Mouse (Mus musculus) adrenal gland, postnatal 14 days (tissue): ENCODE data around the gene Lrch1. TPM values are rescaled to one million over a fixed set of nuclear protein-coding genes. Genes with fewer than 3 reads are reported as not detected.

Experiments
- DNase-seq: peaks from one replicate; pipeline ENCODE4 v3.0.0; 2021; ENCODE audit warnings: mixed read lengths
- total RNA-seq: library from RNA; stranded (reverse); gene quantifications from 2 replicates; pipeline ENCODE4 v1.2.3, GENCODE M21; 2021

Gene Lrch1
- total RNA-seq, 1 experiment from 2014 or later = 14.6 TPM

DNA sequence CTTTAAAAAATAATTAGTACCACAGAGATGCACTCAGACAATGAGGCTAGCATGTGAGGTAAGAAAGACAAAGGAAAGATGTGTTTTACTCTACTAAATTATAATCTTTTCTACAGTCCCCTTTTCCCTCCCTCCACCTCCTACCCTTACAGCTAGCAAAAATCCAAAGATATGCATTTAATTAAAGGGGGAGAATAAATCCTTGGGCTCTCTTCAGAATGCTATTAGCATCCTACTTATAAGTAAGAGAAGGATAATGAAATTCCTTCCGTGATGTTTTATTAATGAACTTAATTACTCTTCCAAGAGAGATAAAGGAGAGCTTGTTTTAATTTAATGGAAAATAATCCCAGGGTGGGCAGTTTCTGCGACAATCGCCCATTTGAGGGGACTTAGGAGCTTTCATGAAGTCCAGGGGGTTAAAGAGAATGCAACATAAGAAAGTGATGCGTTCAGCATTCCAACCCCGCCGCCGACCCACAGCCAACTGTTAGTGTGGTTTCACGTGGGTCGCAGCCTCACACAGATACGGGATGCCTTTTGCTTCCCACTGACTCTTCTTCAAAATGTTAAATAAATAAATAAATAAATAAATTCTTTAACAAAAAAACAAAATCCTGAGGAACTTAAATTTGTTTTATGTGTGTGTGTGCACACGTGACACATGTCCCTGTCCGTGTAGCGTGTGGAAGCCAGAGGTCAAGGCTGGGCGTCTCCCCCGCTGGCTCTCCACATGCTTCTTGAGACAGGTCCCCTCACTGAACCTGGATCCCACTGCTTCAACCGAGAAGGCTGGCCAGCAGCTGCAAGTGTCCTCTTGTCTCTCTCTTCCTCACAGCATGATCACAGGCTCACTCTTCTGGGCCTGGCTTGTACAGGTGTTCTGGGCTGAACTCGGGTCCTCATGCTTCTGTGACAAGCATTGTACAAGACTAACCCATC lies 132.6 kb downstream of the Lrch1 start:
- no peak for DNase-seq

DNA sequence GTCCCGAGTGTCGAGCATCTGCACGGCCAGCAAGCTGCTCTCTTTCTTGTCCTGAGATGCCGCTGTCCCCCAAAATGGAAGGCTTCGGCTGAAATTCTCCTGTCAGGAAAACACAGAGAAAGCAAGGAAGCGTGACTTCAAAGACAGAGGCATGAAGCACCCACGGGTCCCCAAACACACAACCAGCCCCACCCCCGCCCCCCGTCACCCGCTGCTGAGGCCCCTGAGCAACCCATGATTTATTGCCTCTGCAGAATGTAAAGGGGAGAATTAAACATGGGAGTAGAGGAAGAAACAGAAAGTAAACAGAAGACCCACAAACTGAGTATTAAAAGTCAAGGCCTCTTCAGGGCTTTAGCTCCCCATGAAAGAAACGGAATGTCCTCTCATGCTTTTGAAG lies 136.1 kb downstream of the Lrch1 start:
- peak; percentile 13 for DNase-seq

DNA sequence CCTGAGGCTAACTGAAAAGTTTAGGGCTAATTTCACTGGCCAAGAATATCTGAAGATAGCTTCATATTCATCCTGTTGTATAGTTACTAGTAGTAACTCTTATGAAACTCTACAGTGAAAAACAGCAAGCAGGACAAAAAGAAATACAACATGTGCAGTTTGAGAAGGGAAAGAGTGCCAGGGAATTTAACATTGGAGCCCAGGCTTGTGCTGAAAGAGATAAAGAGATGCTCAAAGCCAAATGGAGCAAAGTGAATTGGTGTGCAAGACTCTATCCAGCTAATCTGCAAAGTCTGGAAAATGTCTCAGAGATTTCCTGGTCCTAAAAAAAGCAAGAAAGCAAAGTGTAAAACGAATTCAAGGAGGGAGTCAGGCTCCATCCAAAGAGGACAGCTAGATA lies 145.7 kb downstream of the Lrch1 start:
- no peak for DNase-seq

DNA sequence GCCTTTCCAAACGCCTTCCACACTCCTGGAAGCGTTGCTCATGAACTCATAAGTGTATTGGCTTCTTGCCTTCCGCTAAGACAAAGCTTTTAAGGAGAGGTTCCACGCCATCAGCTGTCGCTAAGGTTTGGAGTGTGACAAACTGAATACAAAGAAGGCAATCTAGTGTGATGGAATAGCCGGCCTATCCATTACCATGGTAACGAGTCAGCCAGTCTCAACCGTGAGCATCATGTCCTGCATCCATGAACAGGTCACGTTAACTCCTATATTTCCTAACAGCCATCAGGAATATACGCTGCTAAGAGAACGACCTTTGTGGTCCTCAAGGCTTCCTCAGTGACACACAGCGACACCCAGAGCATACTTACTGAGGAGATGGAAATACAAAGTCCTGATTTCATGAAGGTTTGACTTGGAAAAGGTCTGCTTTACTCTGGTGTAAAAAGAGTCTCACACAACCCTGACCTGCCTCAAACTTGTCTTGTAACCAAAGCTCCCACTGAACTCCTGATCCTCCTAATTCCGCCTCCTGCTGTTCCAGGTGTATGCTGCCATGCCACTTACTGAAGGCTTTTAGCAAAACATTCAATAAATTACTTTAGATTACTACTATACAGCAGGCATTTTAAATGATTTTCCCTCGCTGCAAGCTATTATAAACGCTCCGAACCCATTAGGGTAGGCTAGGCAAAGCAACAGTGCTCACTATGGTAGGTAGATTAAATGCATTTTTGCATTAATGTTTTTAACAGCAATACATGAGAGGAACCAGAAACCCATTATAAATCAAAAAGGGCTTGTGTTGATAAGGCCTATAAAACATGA lies 149.4 kb downstream of the Lrch1 start:
- no peak for DNase-seq

DNA sequence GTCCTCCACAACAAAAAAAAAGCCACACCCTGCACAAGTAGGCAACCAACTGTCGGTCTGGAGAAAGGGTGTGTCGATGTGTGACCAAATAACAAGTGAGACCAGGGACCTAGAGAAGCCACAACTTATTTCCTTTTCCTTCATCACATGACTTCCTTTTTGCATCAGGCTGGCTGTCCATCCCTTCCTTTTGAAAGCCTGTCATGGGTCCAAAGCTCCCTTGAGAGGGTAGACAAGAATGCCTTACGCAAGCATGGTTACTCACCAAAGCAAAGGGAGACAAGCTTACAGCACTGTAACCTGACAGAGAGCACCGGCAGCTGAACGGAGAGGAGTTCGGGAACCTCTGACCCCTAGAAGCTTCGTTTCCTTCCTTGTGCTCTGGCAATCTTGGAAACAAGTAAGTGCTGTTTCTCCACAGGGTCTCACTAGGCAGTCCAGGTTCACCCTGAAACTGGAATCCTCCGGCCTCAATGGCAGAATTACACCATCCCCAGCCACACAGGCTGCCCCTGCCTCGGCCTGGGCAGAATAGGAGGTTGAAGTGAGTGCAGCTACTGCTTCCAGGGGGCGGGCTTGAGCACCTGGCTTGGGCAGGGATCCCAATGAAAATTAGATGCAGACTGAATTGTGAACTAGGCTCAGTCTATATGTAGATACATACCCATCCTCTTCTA lies 150.2 kb downstream of the Lrch1 start:
- peak; percentile 11 for DNase-seq

DNA sequence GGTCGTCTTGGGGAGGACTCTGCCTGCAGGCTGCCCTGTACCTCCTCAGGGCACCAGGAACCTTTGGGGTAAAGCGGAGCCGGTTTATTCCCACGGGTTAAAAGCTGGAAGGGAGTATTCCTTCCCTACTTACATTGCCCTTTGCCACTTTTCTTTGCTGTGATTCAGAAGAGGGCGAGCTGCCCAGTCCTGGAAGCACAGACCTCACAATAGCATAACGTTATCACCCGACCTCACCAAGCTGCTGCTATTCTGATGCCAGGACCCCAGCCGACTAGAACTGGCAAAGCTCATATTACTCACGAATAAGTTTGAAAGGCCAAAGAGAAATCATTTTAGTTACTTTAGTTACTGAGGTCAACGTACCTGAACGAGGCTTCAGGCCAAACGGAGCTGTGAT lies 152.7 kb downstream of the Lrch1 start:
- DNase-seq = no peak

DNA sequence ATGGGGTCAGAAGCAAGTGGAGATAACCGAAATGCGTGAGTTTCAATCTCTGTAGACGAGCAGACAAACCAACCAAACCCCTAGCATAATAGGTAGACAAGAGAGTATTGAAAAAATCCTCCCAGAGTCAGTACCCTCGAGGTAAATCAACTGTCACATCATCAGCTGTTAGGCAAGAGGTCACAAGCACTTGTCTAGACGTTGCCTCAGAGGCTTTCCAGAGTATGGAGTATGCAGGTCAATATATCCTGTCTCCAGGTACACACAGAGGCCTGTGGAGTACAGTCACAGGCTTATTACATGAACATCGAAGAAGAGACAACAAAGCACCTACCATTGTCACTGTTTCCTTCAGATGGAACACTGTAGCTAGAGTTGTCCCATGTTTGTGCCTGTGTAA lies 154.9 kb downstream of the Lrch1 start:
- no peak for DNase-seq

DNA sequence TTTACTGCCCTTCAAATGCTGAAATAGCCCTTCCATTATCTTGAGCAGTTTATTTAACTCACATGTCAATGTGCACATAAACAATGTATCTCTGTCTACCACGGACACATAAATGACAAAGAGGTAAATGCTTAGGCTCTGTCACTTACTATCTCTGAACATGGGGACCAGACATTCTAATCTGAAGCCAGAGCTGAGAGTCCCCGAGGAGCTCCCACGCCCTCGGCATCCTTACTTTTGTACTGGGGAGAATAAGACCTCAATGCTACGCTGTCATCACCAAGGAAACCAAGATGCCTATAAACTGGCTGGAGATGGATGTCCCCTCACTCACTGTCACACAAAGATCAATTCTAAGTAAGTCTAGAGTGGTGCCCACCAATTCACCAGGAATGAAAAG lies 157.1 kb downstream of the Lrch1 start:
- DNase-seq = no peak

DNA sequence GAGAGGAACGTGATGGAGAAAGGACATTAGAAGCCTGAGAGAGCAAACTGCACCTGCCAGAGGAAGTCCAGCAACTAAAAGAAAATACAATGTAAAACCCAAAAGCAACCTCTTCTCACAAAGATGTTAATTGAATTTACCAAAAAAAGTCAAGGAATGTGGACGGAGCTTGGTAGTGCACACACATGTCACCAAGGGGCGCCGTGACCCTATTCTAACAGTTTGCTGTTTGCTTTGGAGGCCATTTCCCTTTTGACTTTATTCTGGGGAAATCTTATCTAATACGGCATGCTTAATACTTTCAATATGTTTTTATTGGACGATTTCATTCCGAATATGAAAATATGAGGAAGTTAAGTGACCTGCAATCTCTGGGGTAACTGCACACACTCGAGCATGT lies 158.9 kb downstream of the Lrch1 start:
- DNase-seq = peak; percentile 23

DNA sequence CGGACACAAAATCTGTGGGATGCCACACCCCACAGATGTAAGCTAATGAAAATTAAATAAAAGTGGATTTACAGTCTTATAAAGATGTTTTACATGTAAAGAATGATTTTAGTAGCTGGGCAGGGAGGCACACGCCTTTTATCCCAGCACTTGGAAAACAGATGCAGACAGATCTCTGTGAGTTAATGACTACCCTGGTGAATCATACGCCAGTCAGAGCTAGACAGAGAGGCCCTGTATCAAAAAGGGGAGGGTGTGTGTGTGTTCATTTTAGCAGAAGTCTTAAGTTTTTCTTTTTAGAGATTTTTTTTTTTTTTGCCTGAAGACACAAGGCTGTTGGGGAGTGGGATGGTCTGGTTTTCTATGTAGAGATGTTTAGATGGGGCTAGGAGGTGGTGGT lies 160.0 kb downstream of the Lrch1 start:
- DNase-seq = no peak

DNA sequence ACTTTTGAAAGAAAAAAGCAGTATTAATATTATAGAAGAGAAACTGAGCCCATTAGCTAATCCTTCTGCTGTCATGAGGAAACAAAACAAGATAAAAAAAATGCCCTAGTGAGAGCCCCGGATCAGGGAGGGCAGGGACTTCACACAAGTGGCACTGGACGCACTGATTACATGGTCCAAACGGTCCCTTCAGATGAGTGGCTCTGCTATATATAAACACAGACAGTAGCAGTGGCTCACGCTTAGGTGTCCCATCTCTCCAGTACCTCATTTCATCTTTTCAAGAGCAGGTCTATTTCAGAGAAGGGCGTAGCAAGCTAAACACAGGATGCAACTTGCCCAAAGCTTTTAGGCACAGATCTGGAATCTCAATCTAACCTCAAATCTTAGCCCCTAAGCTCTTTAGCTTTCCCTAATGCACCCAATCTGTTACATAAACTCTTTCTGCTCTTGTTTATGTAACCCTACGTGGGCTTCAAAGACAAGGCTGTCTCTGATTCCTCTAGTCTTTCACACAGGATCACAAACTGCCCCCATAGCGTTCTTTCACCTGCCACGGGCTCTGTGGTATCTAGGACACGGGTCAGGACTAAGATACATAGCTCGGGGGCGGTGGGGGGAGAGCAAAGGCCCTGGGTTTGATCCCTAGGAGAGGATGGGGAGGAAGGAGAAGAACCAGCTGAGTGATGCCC lies 163.3 kb downstream of the Lrch1 start:
- no peak for DNase-seq

DNA sequence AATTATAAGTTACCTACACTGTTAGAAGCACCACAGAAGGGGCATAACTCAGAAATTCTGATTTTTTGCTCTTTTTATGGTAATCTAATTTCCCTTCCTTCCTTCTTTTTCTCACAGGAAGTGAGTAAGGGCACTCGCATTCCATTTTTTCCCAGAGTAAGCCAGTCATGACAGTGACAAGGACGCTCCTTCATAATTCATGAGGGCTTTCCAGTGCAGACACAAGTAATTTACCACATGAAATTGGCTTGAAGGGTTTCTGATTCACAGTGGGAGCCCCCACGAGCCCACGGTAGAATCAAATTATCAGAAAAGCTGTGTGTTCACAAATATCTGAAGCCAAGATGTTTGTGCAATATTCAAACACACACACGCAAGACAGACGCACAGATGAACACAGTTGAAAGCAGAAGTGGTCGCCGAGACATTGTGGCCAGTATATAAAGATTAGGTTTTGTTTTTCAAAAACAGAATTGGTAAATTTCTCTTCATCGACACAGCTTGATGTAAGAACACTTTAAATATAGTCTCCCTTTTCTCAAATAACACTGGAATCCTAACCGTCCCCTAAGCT lies 173.5 kb downstream of the Lrch1 start:
- DNase-seq = no peak

DNA sequence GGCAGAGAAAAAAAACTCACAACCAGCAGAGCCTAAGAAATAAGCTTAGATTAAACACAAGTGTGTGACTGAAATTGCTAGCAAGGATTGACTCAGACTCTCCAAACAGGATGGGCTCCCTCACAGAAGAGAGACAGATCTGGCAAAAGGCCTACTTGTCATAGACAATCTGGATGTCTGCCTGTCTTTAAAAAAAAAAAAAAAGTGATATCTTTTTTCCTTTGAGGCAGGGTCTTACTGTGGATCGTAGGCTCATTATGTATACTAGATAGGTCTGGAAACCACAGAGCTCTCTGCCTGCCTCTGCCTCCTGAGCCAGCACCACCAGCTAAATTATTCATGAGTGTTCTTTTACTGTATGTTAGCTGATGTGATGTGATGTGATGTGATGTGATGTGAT lies 179.8 kb downstream of the Lrch1 start:
- no peak for DNase-seq

DNA sequence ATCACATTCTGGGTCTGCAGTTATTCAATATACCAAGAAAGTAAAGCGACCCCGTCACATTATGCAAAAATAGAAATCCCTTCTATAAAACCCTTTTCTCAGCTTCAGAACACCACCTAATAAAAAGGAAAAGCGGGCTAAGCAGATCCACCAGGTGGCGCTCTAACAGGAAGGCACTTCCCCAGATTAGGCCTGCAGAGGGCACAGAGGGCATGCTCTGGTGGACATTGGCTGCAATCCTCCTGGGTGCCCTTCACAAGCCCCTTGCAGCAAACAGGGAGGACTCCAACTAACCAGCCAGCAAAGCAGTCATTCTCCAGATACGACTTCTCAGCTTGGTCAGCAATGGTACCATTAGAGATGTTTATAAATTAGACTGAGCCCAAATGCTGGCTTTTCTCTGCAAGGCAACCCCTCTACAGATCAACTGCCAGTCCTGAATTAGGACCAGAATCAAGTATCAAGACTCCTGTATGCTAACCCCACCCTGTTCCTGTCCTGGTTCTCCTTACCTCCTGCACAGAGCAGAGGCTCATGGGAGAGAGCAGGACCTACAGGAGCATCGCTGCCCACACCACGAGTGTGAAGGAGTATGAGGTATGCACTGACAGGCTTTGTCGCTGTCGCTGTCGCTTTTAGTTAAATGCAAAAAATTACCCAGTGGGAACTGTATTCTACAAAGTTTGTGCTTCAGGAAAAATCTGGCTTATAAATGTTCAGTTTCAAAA lies 183.3 kb downstream of the Lrch1 start:
- DNase-seq = peak; percentile 91

DNA sequence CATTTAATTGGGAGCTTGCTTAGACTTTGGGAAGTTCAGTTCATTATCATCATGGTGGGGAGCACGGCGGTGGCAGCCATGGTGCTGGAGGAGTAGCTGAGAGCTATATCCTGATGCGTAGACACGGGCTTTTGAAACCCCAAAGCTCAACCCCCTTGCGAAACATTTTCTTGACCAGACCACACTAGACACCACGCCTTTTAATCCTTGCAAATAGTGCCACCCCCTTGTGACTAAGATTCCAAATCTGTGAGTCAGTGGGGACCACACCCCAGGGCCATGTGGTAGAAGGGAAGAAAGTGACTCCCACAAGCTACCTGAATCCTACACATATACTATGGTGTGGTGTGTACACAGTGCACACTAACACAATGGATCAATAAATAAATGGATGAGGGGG lies 210.8 kb downstream of the Lrch1 start:
- no peak for DNase-seq

DNA sequence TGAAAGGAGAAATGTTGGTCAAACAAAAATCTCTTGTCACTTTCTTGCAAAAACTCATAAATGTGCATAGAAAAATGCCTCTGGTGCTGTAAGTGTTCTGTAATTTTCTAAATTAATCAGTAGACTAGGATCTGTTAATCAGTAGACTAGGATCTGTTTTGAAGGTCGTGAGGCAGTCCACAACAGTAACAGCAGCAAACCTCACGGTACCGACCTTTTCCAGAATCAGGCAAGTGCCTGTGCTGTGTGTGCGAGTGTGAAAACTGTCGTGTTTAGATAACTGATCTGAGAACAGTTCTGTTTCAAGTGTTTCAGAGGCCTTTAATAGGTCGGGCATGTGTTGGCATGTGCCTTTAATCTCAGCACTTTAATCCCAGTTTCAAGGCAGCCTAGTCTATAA lies 212.2 kb downstream of the Lrch1 start:
- DNase-seq = no peak

DNA sequence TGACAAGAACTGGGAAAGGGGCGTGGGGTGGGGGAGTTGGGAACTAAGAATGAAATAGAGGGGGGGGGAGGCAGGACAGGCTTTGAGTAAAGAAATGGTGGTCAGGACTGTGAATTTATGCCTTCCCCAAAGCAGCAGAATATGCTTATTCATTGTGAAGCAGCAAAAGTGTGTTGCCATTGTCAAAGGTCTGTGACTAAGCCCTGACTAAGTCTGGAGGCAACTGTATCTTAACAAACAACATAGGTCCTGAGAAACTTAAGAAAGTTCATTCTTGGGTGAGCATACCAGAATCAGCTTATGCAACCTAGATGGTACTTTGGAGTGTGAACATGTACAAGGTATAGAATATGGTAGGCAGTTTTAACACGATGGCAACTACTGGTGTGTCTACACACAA lies 214.3 kb downstream of the Lrch1 start:
- no peak for DNase-seq

DNA sequence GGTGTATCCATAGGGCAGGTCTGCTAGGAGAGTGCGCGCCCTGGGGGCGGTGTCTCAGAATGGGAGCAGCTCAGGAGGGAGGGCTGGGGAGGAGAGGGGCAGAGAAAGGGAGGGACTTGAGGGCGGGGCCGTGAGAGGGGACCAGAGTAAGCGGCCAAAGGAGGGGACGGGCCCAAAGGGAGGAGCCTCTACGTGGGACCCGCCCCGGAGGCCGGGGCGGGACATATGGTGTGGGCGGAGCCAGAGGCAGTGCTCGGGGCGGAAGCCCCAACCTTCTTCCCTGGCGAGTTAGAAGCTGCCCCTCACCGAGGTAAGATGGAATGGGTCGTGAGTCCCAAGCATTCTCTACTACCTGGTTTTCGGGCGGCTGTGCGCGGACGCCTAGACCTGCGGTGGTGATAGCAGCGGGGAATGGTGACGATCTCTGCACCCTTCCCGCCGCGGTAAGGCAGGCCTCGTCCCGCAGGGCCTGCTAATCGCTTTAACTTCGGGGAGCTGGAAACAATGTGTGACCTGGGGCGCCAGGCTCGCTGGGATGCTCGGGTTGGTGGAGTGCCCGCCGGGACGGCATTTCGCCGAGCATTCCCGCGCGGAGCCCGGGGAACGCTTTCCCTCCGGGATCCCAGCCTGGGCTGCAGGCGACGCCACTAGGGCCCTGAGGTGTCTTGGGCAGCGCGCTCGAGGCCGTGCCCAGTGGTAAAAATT lies 215.4 kb downstream of the Lrch1 start, which contains the start of gene Esd:
TSS of gene Esd (plus strand) at position 219 of the 705 bp plus-strand sequence.
- peak; percentile 97 for DNase-seq

DNA sequence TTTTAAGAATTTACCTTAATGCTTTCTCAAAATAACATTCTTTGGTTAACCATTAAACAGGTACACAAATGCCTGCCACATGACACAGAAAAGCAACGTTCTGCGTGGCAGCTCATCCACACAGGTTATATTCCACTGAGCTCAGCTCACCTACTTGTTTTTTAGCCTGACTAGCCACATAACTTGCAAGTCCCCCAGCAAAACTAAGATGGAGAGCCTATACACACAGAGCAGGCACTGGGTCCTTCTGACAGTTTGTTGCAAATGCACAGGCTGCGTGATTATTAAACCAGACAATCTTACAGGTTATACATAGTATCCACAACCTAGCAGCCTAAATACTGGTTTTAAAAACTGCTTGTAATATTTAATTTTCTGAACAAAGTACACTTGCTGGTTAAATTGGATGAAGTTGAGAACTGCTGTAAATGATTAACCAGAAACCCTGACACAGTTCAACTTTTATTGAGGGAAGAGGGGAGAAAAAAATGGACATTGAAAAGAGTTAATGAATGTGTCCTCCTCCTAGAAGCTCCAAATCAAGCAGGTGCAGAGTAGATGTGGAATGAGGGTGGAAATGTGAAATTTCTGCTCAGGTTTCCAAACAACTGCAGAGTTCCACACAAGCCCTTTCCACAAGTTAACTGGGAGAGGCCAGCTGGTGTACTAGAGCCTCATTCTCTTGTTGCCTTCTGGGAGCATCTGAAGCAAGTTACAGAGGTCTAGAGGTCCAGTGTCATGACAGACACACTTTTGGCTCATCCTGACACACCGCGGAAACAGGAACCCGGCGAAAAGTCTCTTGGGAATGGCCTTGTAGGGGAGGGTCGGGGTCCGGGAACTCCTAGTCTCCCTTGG lies 216.2 kb downstream of the Lrch1 start:
- no peak for DNase-seq
